Mouse (Mus musculus) heart, embryonic 10.5 days (tissue): ENCODE measurements at regions not wholly inside any gene's neighbourhood (a gene's known extent, or its start where the extent isn't known, plus 50 kb on each side); places are given as distances from the start of the nearest gene placed in this dataset.
A peak's percentile ranks its signal among the peaks of the same experiment; 100 is the strongest.

Experiments used
- DNase-seq: peaks from one replicate; pipeline ENCODE4 v3.0.0-alpha.2; 2017; ENCODE audit warnings: low spot score
- H3K27ac ChIP-seq: fragments of 300-500 bp; sonication (generic); 2 replicates; pipeline ENCODE4 v1.5.1; 2016; ENCODE audit warnings: mild to moderate bottlenecking
- H3K27me3 ChIP-seq: fragments of 300-500 bp; sonication (generic); 2 replicates; pipeline ENCODE4 v1.6.1; 2016; ENCODE audit warnings: mild to moderate bottlenecking; ENCODE audit not compliant: poor library complexity, insufficient read depth, severe bottlenecking
- H3K36me3 ChIP-seq: fragments of 300-500 bp; sonication (generic); 2 replicates; pipeline ENCODE4 v1.6.1; 2016; ENCODE audit warnings: mild to moderate bottlenecking, moderate library complexity
- H3K4me1 ChIP-seq: fragments of 300-500 bp; sonication (generic); 2 replicates; pipeline ENCODE4 v1.6.1; 2016; ENCODE audit warnings: mild to moderate bottlenecking
- H3K4me3 ChIP-seq: fragments of 300-500 bp; sonication (generic); 2 replicates; pipeline ENCODE4 v1.5.1; 2016; ENCODE audit warnings: mild to moderate bottlenecking, moderate library complexity
- H3K9me3 ChIP-seq: fragments of 300-500 bp; sonication (generic); 2 replicates; pipeline ENCODE4 v1.6.1; 2016; ENCODE audit warnings: mild to moderate bottlenecking, moderate library complexity
- WGBS: fragments of 180-500 bp; shearing (Covaris S2); methylation state at CpG from one replicate; pipeline ENCODE4 v1.1.7; 2016; 5-methylcytosine and 5-hydroxymethylcytosine counted together

- peak overlapping the region; percentile 72 for H3K27ac ChIP-seq
- 18% methylated on average over 8 of the region's 8 CpGs for WGBS
Observed at GRCm38 (mm10) chr8:34472434-34472833, 360.9 kb upstream of the Gm10131 start.

GRCm38 (mm10) chr8:34469091-34469490 is 357.6 kb upstream of the Gm10131 start:
- no peak for DNase-seq
- Histone ChIP-seq H3K36me3 (no peaks in the 10 kb centered on the region), H3K27ac (peak overlapping the region; percentile 56), H3K4me1 (peaks cover 49% of the 10 kb centered on the region), H3K4me3 (no peak overlapping the region), H3K9me3 (no peaks in the 10 kb centered on the region), H3K27me3 (no peaks in the 10 kb centered on the region)
- WGBS, result 55% methylated on average over 2 of the region's 2 CpGs

More at GRCm38 (mm10) chr8:34472434-34472833, 360.9 kb upstream of the Gm10131 start:
- Histone ChIP-seq H3K4me3 (peak overlapping the region; percentile 36), H3K9me3 (no peaks in the 10 kb centered on the region), H3K4me1 (peaks cover 56% of the 10 kb centered on the region), H3K36me3 (no peaks in the 10 kb centered on the region), H3K27me3 (no peaks in the 10 kb centered on the region)
- no peak for DNase-seq

- no peaks in the 10 kb centered on the region for H3K36me3 ChIP-seq
- no peak for DNase-seq
- no peak overlapping the region for H3K27ac ChIP-seq
- H3K27me3 ChIP-seq, result no peaks in the 10 kb centered on the region
- H3K9me3 ChIP-seq, result no peaks in the 10 kb centered on the region
- WGBS, result 80% methylated on average over 5 of the region's 5 CpGs
- H3K4me3 ChIP-seq, result no peak overlapping the region
- H3K4me1 ChIP-seq, result peaks cover 27% of the 10 kb centered on the region
Observed at GRCm38 (mm10) chr8:34466786-34467364, 355.3 kb upstream of the Gm10131 start.

- no peaks in the 10 kb centered on the region for H3K9me3 ChIP-seq
- WGBS, result 97% methylated on average over 1 of the region's 1 CpGs
- DNase-seq, result no peak
- H3K27me3 ChIP-seq, result no peaks in the 10 kb centered on the region
- H3K36me3 ChIP-seq, result no peaks in the 10 kb centered on the region
- H3K4me3 ChIP-seq, result no peak overlapping the region
- H3K27ac ChIP-seq, result no peak overlapping the region
- peaks cover 14% of the 10 kb centered on the region for H3K4me1 ChIP-seq
Observed at GRCm38 (mm10) chr8:34465398-34465797, 353.9 kb upstream of the Gm10131 start.

- no peaks in the 10 kb centered on the region for H3K9me3 ChIP-seq
- H3K27me3 ChIP-seq, result no peaks in the 10 kb centered on the region
- no peak for DNase-seq
- no peak overlapping the region for H3K4me3 ChIP-seq
- 75% methylated on average over 5 of the region's 5 CpGs for WGBS
- H3K36me3 ChIP-seq, result no peaks in the 10 kb centered on the region
- 0 out of 2 replicates have a peak, but pooled peaks cover 3% of the 10 kb centered on the region for H3K4me1 ChIP-seq
- H3K27ac ChIP-seq, result no peak overlapping the region
Observed at GRCm38 (mm10) chr8:34462262-34462661, 350.7 kb upstream of the Gm10131 start.

- DNase-seq, result no peak
- Histone ChIP-seq H3K27me3 (no peaks in the 10 kb centered on the region), H3K36me3 (no peaks in the 10 kb centered on the region), H3K27ac (no peak overlapping the region), H3K4me1 (0 out of 2 replicates have a peak, but pooled peaks cover 6% of the 10 kb centered on the region), H3K9me3 (no peaks in the 10 kb centered on the region), H3K4me3 (no peak overlapping the region)
- 80% methylated on average over 8 of the region's 8 CpGs for WGBS
Observed at GRCm38 (mm10) chr8:34458300-34458699, 346.8 kb upstream of the Gm10131 start.

- Histone ChIP-seq H3K27ac (no peak overlapping the region), H3K36me3 (peaks cover 2% of the 10 kb centered on the region; the same call in 1 of the 2 replicates), H3K4me3 (no peak overlapping the region), H3K27me3 (no peaks in the 10 kb centered on the region), H3K9me3 (peaks cover 4% of the 10 kb centered on the region; the same call in 1 of the 2 replicates), H3K4me1 (peaks cover 10% of the 10 kb centered on the region)
- WGBS, result 78% methylated on average over 3 of the region's 3 CpGs
- no peak for DNase-seq
Observed at GRCm38 (mm10) chr8:34456543-34456942, 345.0 kb upstream of the Gm10131 start.

- H3K27me3 ChIP-seq, result no peaks in the 10 kb centered on the region
- peaks cover 4% of the 10 kb centered on the region; the same call in 1 of the 2 replicates for H3K9me3 ChIP-seq
- no peak overlapping the region for H3K27ac ChIP-seq
- WGBS, result 86% methylated on average over 14 of the region's 14 CpGs
- no peak overlapping the region for H3K4me3 ChIP-seq
- DNase-seq, result no peak
- H3K4me1 ChIP-seq, result peaks cover 22% of the 10 kb centered on the region
- H3K36me3 ChIP-seq, result peaks cover 2% of the 10 kb centered on the region; the same call in 1 of the 2 replicates
Observed at GRCm38 (mm10) chr8:34455376-34455775, 343.8 kb upstream of the Gm10131 start.

- Histone ChIP-seq H3K4me3 (no peak overlapping the region), H3K9me3 (peaks cover 4% of the 10 kb centered on the region; the same call in 1 of the 2 replicates), H3K27ac (no peak overlapping the region), H3K36me3 (peaks cover 2% of the 10 kb centered on the region; the same call in 1 of the 2 replicates), H3K4me1 (peaks cover 43% of the 10 kb centered on the region), H3K27me3 (no peaks in the 10 kb centered on the region)
- DNase-seq, result no peak
- 90% methylated on average over 6 of the region's 6 CpGs for WGBS
Observed at GRCm38 (mm10) chr8:34452811-34453210, 341.3 kb upstream of the Gm10131 start.

GRCm38 (mm10) chr8:34451211-34452000 is 339.9 kb upstream of the Gm10131 start:
- peak overlapping the region; percentile 52; the same call in 1 of the 2 replicates for H3K27ac ChIP-seq
- peaks cover 4% of the 10 kb centered on the region; the same call in 1 of the 2 replicates for H3K9me3 ChIP-seq
- peaks cover 2% of the 10 kb centered on the region; the same call in 1 of the 2 replicates for H3K36me3 ChIP-seq
- no peaks in the 10 kb centered on the region for H3K27me3 ChIP-seq
- H3K4me1 ChIP-seq, result peaks cover 45% of the 10 kb centered on the region
- WGBS, result 32% methylated on average over 6 of the region's 6 CpGs
- no peak overlapping the region for H3K4me3 ChIP-seq
- no peak for DNase-seq

- H3K27ac ChIP-seq, result peak overlapping the region; percentile 84; the same call in 1 of the 2 replicates
- peaks cover 45% of the 10 kb centered on the region for H3K4me1 ChIP-seq
- H3K4me3 ChIP-seq, result no peak overlapping the region
- peaks cover 2% of the 10 kb centered on the region; the same call in 1 of the 2 replicates for H3K36me3 ChIP-seq
- H3K9me3 ChIP-seq, result peaks cover 4% of the 10 kb centered on the region; the same call in 1 of the 2 replicates
- WGBS, result 85% methylated on average over 11 of the region's 11 CpGs
- DNase-seq, result no peak
- no peaks in the 10 kb centered on the region for H3K27me3 ChIP-seq
Observed at GRCm38 (mm10) chr8:34449391-34450044, 338.0 kb upstream of the Gm10131 start.

GRCm38 (mm10) chr8:34447880-34448830 is 336.6 kb upstream of the Gm10131 start:
- WGBS, result 15% methylated on average over 18 of the region's 18 CpGs
- DNase-seq, result no peak
- Histone ChIP-seq H3K27me3 (no peaks in the 10 kb centered on the region), H3K4me3 (peak overlapping the region; percentile 35), H3K27ac (peak overlapping the region; percentile 84), H3K4me1 (peaks cover 42% of the 10 kb centered on the region), H3K36me3 (peaks cover 2% of the 10 kb centered on the region; the same call in 1 of the 2 replicates), H3K9me3 (peaks cover 4% of the 10 kb centered on the region; the same call in 1 of the 2 replicates)
